In the genomic region with DNA sequence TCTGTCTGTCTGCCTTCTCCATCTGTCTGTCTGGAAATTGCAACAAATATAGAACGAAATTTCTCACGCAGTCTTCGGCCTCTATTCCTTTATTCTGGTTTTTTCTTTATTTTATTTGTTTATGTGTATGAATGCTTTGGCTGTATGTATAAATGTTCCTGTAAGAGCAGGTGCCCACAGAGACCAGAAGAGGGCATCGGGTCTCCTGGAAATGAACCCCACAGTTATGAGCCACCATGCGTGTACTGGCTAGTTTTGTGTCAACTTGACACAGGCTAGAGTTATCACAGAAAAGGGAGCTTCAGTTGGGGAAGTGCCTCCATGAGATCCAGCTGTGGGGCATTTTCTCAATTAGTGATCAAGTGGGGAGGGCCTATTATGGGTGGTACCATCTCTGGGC, we compare ENCODE assay signal across 10 mouse cellular contexts. TPM values are rescaled to one million over a fixed set of nuclear protein-coding genes. Genes with fewer than 3 reads are reported as not detected.
DNase-seq lines count a peak whose midpoint lies in the region; ATAC-seq and TF ChIP-seq lines count a peak whose summit lies in the region.
"Had no signal": no experiment of that assay in that cellular context is flagged by ENCODE, and none has a peak within 500 bp of the region (broad histone marks: within the 10 kb centered on the region; RNA-seq: fewer than 3 reads in every experiment).

No protein-coding gene starts in this region.

- H3K27ac ChIP-seq in heart, embryonic 16.5 days (ENCODE audit: low read length), result peak overlapping the region; percentile 88
- peak overlapping the region; percentile 75 for H3K27ac ChIP-seq in embryonic facial prominence, embryonic 13.5 days
- H3K27ac ChIP-seq in hindbrain, embryonic 16.5 days (ENCODE audit: low read depth, low read length), result peak overlapping the region; percentile 36
- H3K27ac ChIP-seq in midbrain, postnatal 0 days (ENCODE audit: low read depth, low read length), result peak overlapping the region; percentile 68

- peak overlapping the region; percentile 1; the same call in 1 of the 2 replicates for H3K9ac ChIP-seq in heart, embryonic 16.5 days (ENCODE audit: low read length)
- H3K9ac ChIP-seq in embryonic facial prominence, embryonic 13.5 days, result 0 out of 2 replicates have a peak overlapping the region, but pooled peaks have one; percentile 4
- no peak overlapping the region for H3K9ac ChIP-seq in hindbrain, embryonic 16.5 days (ENCODE audit: low read depth, low read length)
- H3K9ac ChIP-seq in midbrain, postnatal 0 days (replicated peaks; ENCODE audit: low read length, poor library complexity, severe bottlenecking), result no peak overlapping the region

- no peaks in the 10 kb centered on the region for H3K9me3 ChIP-seq in heart, embryonic 16.5 days (replicated peaks; ENCODE audit: control insufficient read depth, low read length)
- H3K9me3 ChIP-seq in embryonic facial prominence, embryonic 13.5 days, result no peaks in the 10 kb centered on the region
- no peaks in the 10 kb centered on the region for H3K9me3 ChIP-seq in hindbrain, embryonic 16.5 days (ENCODE audit: control insufficient read depth, low read length)
- H3K9me3 ChIP-seq in midbrain, postnatal 0 days (ENCODE audit: low read length), result no peaks in the 10 kb centered on the region

- H3K4me3 ChIP-seq in heart, embryonic 16.5 days (ENCODE audit: low read length), result no peak overlapping the region
- no peak overlapping the region for H3K4me3 ChIP-seq in embryonic facial prominence, embryonic 13.5 days
- H3K4me3 ChIP-seq in hindbrain, embryonic 16.5 days (ENCODE audit: low read length), result no peak overlapping the region
- H3K4me3 ChIP-seq in midbrain, postnatal 0 days (ENCODE audit: low read depth, low read length), result no peak overlapping the region

- no peak overlapping the region for H3K4me2 ChIP-seq in heart, embryonic 16.5 days (ENCODE audit: low read depth, low read length)
- no peak overlapping the region for H3K4me2 ChIP-seq in embryonic facial prominence, embryonic 13.5 days
- no peak overlapping the region for H3K4me2 ChIP-seq in hindbrain, embryonic 16.5 days (ENCODE audit: low read length)
- no peak overlapping the region for H3K4me2 ChIP-seq in midbrain, postnatal 0 days (ENCODE audit: low read depth, low read length, poor library complexity, severe bottlenecking)

- no peak for DNase-seq in heart, adult 9 months (ENCODE audit: low spot score in 2 of 2)
- no peak for DNase-seq in midbrain, postnatal 0 days (ENCODE audit: low spot score)
- no peak for DNase-seq in layer of hippocampus, postnatal 25 days (ENCODE audit: extremely low spot score in 1 of 2, low spot score in 1 of 2)
- DNase-seq in left cerebral cortex, adult 8-10 months (ENCODE audit: low spot score in 2 of 2), result no peak
- DNase-seq: cerebellum, adult 8-10 months; spleen, adult 18-20 months had no signal

- no peak for ATAC-seq in heart, embryonic 16.5 days (replicated peaks; ENCODE audit: extremely low read depth, insufficient read depth, low FRiP score)
- no peak for ATAC-seq in embryonic facial prominence, embryonic 13.5 days (ENCODE audit: insufficient number of reproducible peaks, insufficient read depth, low FRiP score, low TSS enrichment, low read depth)
- ATAC-seq in hindbrain, embryonic 16.5 days, result peak; percentile 45; the same call in 1 of the 2 replicates
- ATAC-seq in midbrain, postnatal 0 days (ENCODE audit: low FRiP score), result no peak; the same call in 1 of the 2 replicates
- no peak for ATAC-seq in cerebellum, adult (ENCODE audit: insufficient number of reproducible peaks, low FRiP score, low TSS enrichment)

- peaks cover 19% of the 10 kb centered on the region; the same call in 1 of the 2 replicates for H3K4me1 ChIP-seq in heart, embryonic 16.5 days (ENCODE audit: control insufficient read depth, insufficient read depth, low read length)
- H3K4me1 ChIP-seq in embryonic facial prominence, embryonic 13.5 days, result peaks cover 8% of the 10 kb centered on the region
- H3K4me1 ChIP-seq in hindbrain, embryonic 16.5 days (ENCODE audit: control insufficient read depth, insufficient read depth, low read depth, low read length), result peaks cover 3% of the 10 kb centered on the region; the same call in 1 of the 2 replicates
- H3K4me1 ChIP-seq in midbrain, postnatal 0 days (ENCODE audit: insufficient read depth, low read length), result peaks cover 3% of the 10 kb centered on the region; the same call in 1 of the 2 replicates

- no peaks in the 10 kb centered on the region for H3K27me3 ChIP-seq in heart, embryonic 16.5 days (ENCODE audit: control insufficient read depth, insufficient read depth, low read length)
- no peaks in the 10 kb centered on the region for H3K27me3 ChIP-seq in embryonic facial prominence, embryonic 13.5 days
- H3K27me3 ChIP-seq in hindbrain, embryonic 16.5 days (replicated peaks; ENCODE audit: control insufficient read depth, insufficient read depth, low read length), result no peaks in the 10 kb centered on the region
- H3K27me3 ChIP-seq in midbrain, postnatal 0 days (ENCODE audit: insufficient read depth, low read length), result no peaks in the 10 kb centered on the region

- 59% methylated on average over 5 of the region's 5 CpGs for WGBS in heart, embryonic 16.5 days
- 82% methylated on average over 5 of the region's 5 CpGs for WGBS in embryonic facial prominence, embryonic 13.5 days
- 49% methylated on average over 5 of the region's 5 CpGs for WGBS in hindbrain, embryonic 16.5 days
- 53% methylated on average over 5 of the region's 5 CpGs for WGBS in midbrain, postnatal 0 days

- no peaks in the 10 kb centered on the region for H3K36me3 ChIP-seq in heart, embryonic 16.5 days (ENCODE audit: control insufficient read depth, insufficient read depth)
- H3K36me3 ChIP-seq in embryonic facial prominence, embryonic 13.5 days, result no peaks in the 10 kb centered on the region
- H3K36me3 ChIP-seq in hindbrain, embryonic 16.5 days (ENCODE audit: control insufficient read depth, insufficient read depth, low read length), result no peaks in the 10 kb centered on the region
- no peaks in the 10 kb centered on the region for H3K36me3 ChIP-seq in midbrain, postnatal 0 days (ENCODE audit: insufficient read depth, low read length)

- TF ChIP-seq CTCF in midbrain, postnatal 0 days (IDR thresholded peaks at IDR 0.05), result peak; percentile 34

RNA-seq across cellular contexts. Expression of gene Vps37b, which starts 11.9 kb away (rescaled TPM):
- 58.7 and 61.4 TPM in 2 replicates for polyA plus RNA-seq in heart, embryonic 16.5 days (2015; fragmentation: Nextera tagmentation; extraction: Ambion mirVana)
- polyA plus RNA-seq in embryonic facial prominence, embryonic 13.5 days (2015; fragmentation: Nextera tagmentation; extraction: Ambion mirVana), result 39.0 and 46.0 TPM in 2 replicates
- polyA plus RNA-seq in hindbrain, embryonic 16.5 days (2015; fragmentation: Nextera tagmentation; extraction: Ambion mirVana), result 70.9 and 81.1 TPM in 2 replicates
- total RNA-seq in midbrain, postnatal 0 days (2014; rRNA removed), result 52.3 and 75.5 TPM in 2 replicates
- polyA plus RNA-seq in midbrain, postnatal 0 days (2015; fragmentation: Nextera tagmentation; extraction: Ambion mirVana), result 54.3 and 56.2 TPM in 2 replicates
- 10 to 100 TPM; 41.2 to 47.2 TPM for total RNA-seq in layer of hippocampus, postnatal 25 days (2021)
- total RNA-seq in left cerebral cortex, adult 8-10 months (2022), result 10 to 100 TPM; 35.5 to 47.5 (median 42.3) TPM

RNA-seq across cellular contexts. Expression of gene Abcb9, which starts 51.6 kb away (rescaled TPM):
- 3.8 and 7.2 TPM in 2 replicates for polyA plus RNA-seq in heart, embryonic 16.5 days (2015; fragmentation: Nextera tagmentation; extraction: Ambion mirVana)
- polyA plus RNA-seq in embryonic facial prominence, embryonic 13.5 days (2015; fragmentation: Nextera tagmentation; extraction: Ambion mirVana), result 1.5 and 2.4 TPM in 2 replicates
- polyA plus RNA-seq in hindbrain, embryonic 16.5 days (2015; fragmentation: Nextera tagmentation; extraction: Ambion mirVana), result 27.2 and 28.1 TPM in 2 replicates
- 41.7 and 42.1 TPM in 2 replicates for total RNA-seq in midbrain, postnatal 0 days (2014; rRNA removed)
- 29.6 and 30.1 TPM in 2 replicates for polyA plus RNA-seq in midbrain, postnatal 0 days (2015; fragmentation: Nextera tagmentation; extraction: Ambion mirVana)
- total RNA-seq in layer of hippocampus, postnatal 25 days (2021), result 10 to 100 TPM; 29.3 to 33.8 TPM
- 10 to 100 TPM; 54.5 to 61.4 (median 56.3) TPM for total RNA-seq in left cerebral cortex, adult 8-10 months (2022)

Comparison
In these comparisons a context has a peak if more than half of its experiments do, and no peak if none do; other contexts are left out.
1. H3K27ac ChIP-seq: peak in every context shown above with its lines; median percentile 88 in heart, embryonic 16.5 days; 75 in embryonic facial prominence, embryonic 13.5 days; 68 in midbrain, postnatal 0 days; 36 in hindbrain, embryonic 16.5 days.
2. H3K9ac ChIP-seq: peak in heart, embryonic 16.5 days (single experiment) and embryonic facial prominence, embryonic 13.5 days (single experiment); none in hindbrain, embryonic 16.5 days (single experiment) and midbrain, postnatal 0 days (single experiment).